Mouse (Mus musculus) 3T3-L1 (cell line): ENCODE results near the gene Sec23ip.

ENCODE experiments used
- DNase-seq: peaks from one replicate; pipeline ENCODE4 v3.0.0-alpha.2; 2015; ENCODE audit warnings: low read depth, low spot score

Sec23ip gene

GRCm38 (mm10) chr7:128779305-128779704 lies 34.6 kb downstream of the Sec23ip start:
- peak; percentile 80 for DNase-seq

GRCm38 (mm10) chr7:128781846-128782245 lies 37.1 kb downstream of the Sec23ip start:
- DNase-seq: no peak

DNA sequence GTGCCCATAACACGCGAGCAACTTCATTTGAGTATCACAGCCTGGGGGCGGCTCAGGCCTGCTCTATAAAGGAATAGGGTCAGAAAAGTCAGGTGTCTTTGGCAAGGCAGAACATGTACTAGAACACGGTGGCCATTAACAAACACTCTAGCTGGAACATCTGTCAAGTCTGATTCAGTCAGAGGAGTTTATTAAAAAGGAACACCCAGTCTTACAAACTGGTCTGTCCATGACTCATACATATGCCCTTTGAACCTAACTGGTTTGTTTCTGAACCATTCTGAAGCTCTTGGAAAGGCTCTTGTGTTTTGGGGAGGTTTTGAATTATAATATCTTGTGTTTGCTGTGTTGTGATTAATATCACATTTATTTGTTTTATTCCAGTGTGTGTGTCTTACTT lies 45.3 kb downstream of the Sec23ip start:
- DNase-seq: peak; percentile 67

- DNase-seq: no peak
Observed at GRCm38 (mm10) chr7:128793464-128793863, 48.7 kb downstream of the Sec23ip start.

- no peak for DNase-seq
Observed at GRCm38 (mm10) chr7:128824986-128825563, 80.3 kb downstream of the Sec23ip start.

GRCm38 (mm10) chr7:128832455-128833081 lies 87.8 kb downstream of the Sec23ip start:
- peak; percentile 2 for DNase-seq

GRCm38 (mm10) chr7:128833196-128833595 lies 88.5 kb downstream of the Sec23ip start:
- no peak for DNase-seq
